Mouse (Mus musculus): ENCODE results near the gene Hsp90aa1. TPM values are rescaled to one million over a fixed set of nuclear protein-coding genes. Genes with fewer than 3 reads are reported as not detected.
"Not testable (repeated sequence)": the region's sequence is repeated elsewhere in the genome, so short reads cannot be mapped to it uniquely, and the experiment has no call there.

Gene Hsp90aa1
- polyA plus RNA-seq, 1 experiment = 253 TPM

- Histone ChIP-seq H3K4me3 (ENCODE audit: insufficient read depth, poor library complexity, severe bottlenecking) (no peak overlapping the region), H3ac (ENCODE audit: control insufficient read depth, insufficient read length, low read depth) (no peak overlapping the region), H3K36me3 (ENCODE audit: control insufficient read depth, insufficient read depth) (peaks cover 24% of the 10 kb centered on the region), H3K27me3 (ENCODE audit: control insufficient read depth, insufficient read depth, insufficient read length) (no peaks in the 10 kb centered on the region), H3K79me3 (ENCODE audit: low read depth) (peaks cover 22% of the 10 kb centered on the region), H3K79me2 (ENCODE audit: control insufficient read depth, insufficient read depth) (peaks cover 31% of the 10 kb centered on the region)
- TF ChIP-seq MAX (IDR thresholded peaks at IDR 0.05) (no peak), USF1 (IDR thresholded peaks at IDR 0.05; ENCODE audit: low read depth) (no peak), MYOG (IDR thresholded peaks at IDR 0.05; ENCODE audit: control insufficient read depth, extremely low read depth, insufficient read length) (no peak), CTCF (IDR thresholded peaks at IDR 0.05; ENCODE audit: control insufficient read depth, insufficient read depth, insufficient read length) (no peak), MYOD1 (IDR thresholded peaks at IDR 0.05; ENCODE audit: control insufficient read depth, insufficient read length, low read depth) (no peak), FOSL1 (IDR thresholded peaks at IDR 0.05; ENCODE audit: insufficient read depth, low read length, poor library complexity, severe bottlenecking) (no peak), CEBPB (IDR thresholded peaks at IDR 0.05; ENCODE audit: low read depth) (no peak)
These were observed 4.4 kb downstream of the Hsp90aa1 start for GRCm38 (mm10) chr12:110698080-110698479.

- TF ChIP-seq MYOD1 (IDR thresholded peaks at IDR 0.05; ENCODE audit: control insufficient read depth, insufficient read length, low read depth) = no peak
- TF ChIP-seq FOSL1 (IDR thresholded peaks at IDR 0.05; ENCODE audit: insufficient read depth, low read length, poor library complexity, severe bottlenecking) = no peak
- TF ChIP-seq CTCF (IDR thresholded peaks at IDR 0.05; ENCODE audit: control insufficient read depth, insufficient read depth, insufficient read length) = no peak
- TF ChIP-seq USF1 (IDR thresholded peaks at IDR 0.05; ENCODE audit: low read depth) = no peak
- no peak for TF ChIP-seq MAX (IDR thresholded peaks at IDR 0.05)
- TF ChIP-seq CEBPB (IDR thresholded peaks at IDR 0.05; ENCODE audit: low read depth) = no peak
- no peak for TF ChIP-seq MYOG (IDR thresholded peaks at IDR 0.05; ENCODE audit: control insufficient read depth, extremely low read depth, insufficient read length)
- H3K36me3 ChIP-seq (ENCODE audit: control insufficient read depth, insufficient read depth) = peaks cover 30% of the 10 kb centered on the region
- H3K4me3 ChIP-seq (ENCODE audit: insufficient read depth, poor library complexity, severe bottlenecking) = no peak overlapping the region
- no peak overlapping the region for H3ac ChIP-seq (ENCODE audit: control insufficient read depth, insufficient read length, low read depth)
- no peaks in the 10 kb centered on the region for H3K27me3 ChIP-seq (ENCODE audit: control insufficient read depth, insufficient read depth, insufficient read length)
- peaks cover 37% of the 10 kb centered on the region for H3K79me2 ChIP-seq (ENCODE audit: control insufficient read depth, insufficient read depth)
- peaks cover 25% of the 10 kb centered on the region for H3K79me3 ChIP-seq (ENCODE audit: low read depth)
These were observed 5.1 kb downstream of the Hsp90aa1 start for GRCm38 (mm10) chr12:110697457-110697856.

- Histone ChIP-seq H3K4me3 (ENCODE audit: insufficient read depth, poor library complexity, severe bottlenecking) (peak overlapping the region; percentile 49), H3ac (ENCODE audit: control insufficient read depth, insufficient read length, low read depth) (peak overlapping the region; percentile 70), H3K27me3 (ENCODE audit: control insufficient read depth, insufficient read depth, insufficient read length) (no peaks in the 10 kb centered on the region), H3K79me2 (ENCODE audit: control insufficient read depth, insufficient read depth) (peaks cover 42% of the 10 kb centered on the region), H3K36me3 (ENCODE audit: control insufficient read depth, insufficient read depth) (peaks cover 33% of the 10 kb centered on the region), H3K79me3 (ENCODE audit: low read depth) (peaks cover 25% of the 10 kb centered on the region)
- no peak for TF ChIP-seq FOSL1 (IDR thresholded peaks at IDR 0.05; ENCODE audit: insufficient read depth, low read length, poor library complexity, severe bottlenecking)
- no peak for TF ChIP-seq CTCF (IDR thresholded peaks at IDR 0.05; ENCODE audit: control insufficient read depth, insufficient read depth, insufficient read length)
- no peak for TF ChIP-seq MAX (IDR thresholded peaks at IDR 0.05)
- no peak for TF ChIP-seq USF1 (IDR thresholded peaks at IDR 0.05; ENCODE audit: low read depth)
- no peak for TF ChIP-seq MYOD1 (IDR thresholded peaks at IDR 0.05; ENCODE audit: control insufficient read depth, insufficient read length, low read depth)
- TF ChIP-seq CEBPB (IDR thresholded peaks at IDR 0.05; ENCODE audit: low read depth) = no peak
- TF ChIP-seq MYOG (IDR thresholded peaks at IDR 0.05; ENCODE audit: control insufficient read depth, extremely low read depth, insufficient read length) = no peak
These were observed 5.5 kb downstream of the Hsp90aa1 start for GRCm38 (mm10) chr12:110696975-110697400.

GRCm38 (mm10) chr12:110696173-110696974 lies 6.2 kb downstream of the Hsp90aa1 start:
- peak overlapping the region; percentile 92 for H3ac ChIP-seq (ENCODE audit: control insufficient read depth, insufficient read length, low read depth)
- peaks cover 25% of the 10 kb centered on the region for H3K79me3 ChIP-seq (ENCODE audit: low read depth)
- peaks cover 48% of the 10 kb centered on the region for H3K79me2 ChIP-seq (ENCODE audit: control insufficient read depth, insufficient read depth)

GRCm38 (mm10) chr12:110695676-110696171 lies 6.8 kb downstream of the Hsp90aa1 start:
- TF ChIP-seq MAX (IDR thresholded peaks at IDR 0.05) (no peak), FOSL1 (IDR thresholded peaks at IDR 0.05; ENCODE audit: insufficient read depth, low read length, poor library complexity, severe bottlenecking) (no peak), CTCF (IDR thresholded peaks at IDR 0.05; ENCODE audit: control insufficient read depth, insufficient read depth, insufficient read length) (no peak), USF1 (IDR thresholded peaks at IDR 0.05; ENCODE audit: low read depth) (no peak), MYOG (IDR thresholded peaks at IDR 0.05; ENCODE audit: control insufficient read depth, extremely low read depth, insufficient read length) (no peak), MYOD1 (IDR thresholded peaks at IDR 0.05; ENCODE audit: control insufficient read depth, insufficient read length, low read depth) (no peak), CEBPB (IDR thresholded peaks at IDR 0.05; ENCODE audit: low read depth) (no peak)
- Histone ChIP-seq H3ac (ENCODE audit: control insufficient read depth, insufficient read length, low read depth) (peak overlapping the region; percentile 92), H3K36me3 (ENCODE audit: control insufficient read depth, insufficient read depth) (peaks cover 42% of the 10 kb centered on the region), H3K79me3 (ENCODE audit: low read depth) (peaks cover 25% of the 10 kb centered on the region), H3K27me3 (ENCODE audit: control insufficient read depth, insufficient read depth, insufficient read length) (no peaks in the 10 kb centered on the region), H3K4me3 (ENCODE audit: insufficient read depth, poor library complexity, severe bottlenecking) (peak overlapping the region; percentile 97), H3K79me2 (ENCODE audit: control insufficient read depth, insufficient read depth) (peaks cover 48% of the 10 kb centered on the region)

More at GRCm38 (mm10) chr12:110696173-110696974, 6.2 kb downstream of the Hsp90aa1 start:
- H3K36me3 ChIP-seq (ENCODE audit: control insufficient read depth, insufficient read depth) = peaks cover 39% of the 10 kb centered on the region
- H3K4me3 ChIP-seq (ENCODE audit: insufficient read depth, poor library complexity, severe bottlenecking) = peak overlapping the region; percentile 97
- no peaks in the 10 kb centered on the region for H3K27me3 ChIP-seq (ENCODE audit: control insufficient read depth, insufficient read depth, insufficient read length)
- peak; percentile 60 for TF ChIP-seq MAX (IDR thresholded peaks at IDR 0.05)
- no peak for TF ChIP-seq FOSL1 (IDR thresholded peaks at IDR 0.05; ENCODE audit: insufficient read depth, low read length, poor library complexity, severe bottlenecking)

GRCm38 (mm10) chr12:110693378-110693777 lies 9.2 kb downstream of the Hsp90aa1 start:
- H3K79me2 ChIP-seq (ENCODE audit: control insufficient read depth, insufficient read depth) = peaks cover 48% of the 10 kb centered on the region
- not testable (repeated sequence) for H3K4me3 ChIP-seq (ENCODE audit: insufficient read depth, poor library complexity, severe bottlenecking); H3ac ChIP-seq (ENCODE audit: control insufficient read depth, insufficient read length, low read depth); H3K27me3 ChIP-seq (ENCODE audit: control insufficient read depth, insufficient read depth, insufficient read length)
- peaks cover 66% of the 10 kb centered on the region for H3K36me3 ChIP-seq (ENCODE audit: control insufficient read depth, insufficient read depth)
- H3K79me3 ChIP-seq (ENCODE audit: low read depth) = peaks cover 25% of the 10 kb centered on the region

Data from C2C12 (cell line).